Mouse (Mus musculus) left cerebral cortex, adult 6 months (tissue): ENCODE data around the gene Mettl14. TPM values are rescaled to one million over a fixed set of nuclear protein-coding genes. Genes with fewer than 3 reads are reported as not detected.

Experiments
- long read RNA-seq, 2 experiments: library from polyadenylated mRNA; unstranded; transcript quantifications; one replicate each; pipeline ENCODE4 v2.0.0; 2019 to 2020
- polyA plus RNA-seq: library from polyadenylated mRNA; unstranded; fragments of <200 nt; fragmentation: Nextera tagmentation; gene quantifications from 2 replicates; pipeline ENCODE4 v1.2.3, GENCODE M21; 2021

Mettl14 gene
- polyA plus RNA-seq = 8.0 and 11.4 TPM in 2 replicates
- long read RNA-seq, experiment 1, full-length matches to known transcripts = 20 of 28 reads
- long read RNA-seq, experiment 1, partial matches to known transcripts = 4 of 28 reads
- long read RNA-seq, experiment 1, other reads (novel, unspliced or antisense) = 4 of 28 reads
- long read RNA-seq, experiment 2, partial matches to known transcripts = 2 of 9 reads
- long read RNA-seq, experiment 2, other reads (novel, unspliced or antisense) = 4 of 9 reads

GRCm38 (mm10) chr3:123385486-123386156 is at the start of gene Mettl14:
Mettl14 (minus strand) TSS chr3:123386108.

Other genes starting within 250 kb of the Mettl14 start
- 0.96 and 1.3 TPM in 2 replicates for gene Synpo2, start 150.0 kb downstream of the Mettl14 start, polyA plus RNA-seq
- 2.5 and 4.6 TPM in 2 replicates for gene Sec24d, start 118.7 kb downstream of the Mettl14 start, polyA plus RNA-seq
- gene Prss12, start 60.8 kb upstream of the Mettl14 start, polyA plus RNA-seq = 11.9 and 17.7 TPM in 2 replicates